Mouse (Mus musculus) embryonic stem cell, embryonic (primary cell): Measurements from ENCODE around the gene Pex26.

Experiments
- CTCF ChIA-PET, 4 experiments: fragments of 300-600 bp in 2 of 4; fragments of 350-600 bp in 2 of 4; sonication (Branson Sonifier 250); formaldehyde crosslinking; loops; one replicate each; lab custom pipeline; 2022; ENCODE audit warnings: inconsistent platforms in 2 of 4; lab: Charles Lee
- POLR2A ChIA-PET, 4 experiments: fragments of 300-600 bp in 2 of 4; fragments of 350-600 bp in 2 of 4; sonication (Branson Sonifier 250); formaldehyde crosslinking; loops; one replicate each; lab custom pipeline; 2022; ENCODE audit warnings: antibody characterized with exemption in 4 of 4, inconsistent platforms in 1 of 4; lab: Charles Lee

The Pex26 gene

DNA sequence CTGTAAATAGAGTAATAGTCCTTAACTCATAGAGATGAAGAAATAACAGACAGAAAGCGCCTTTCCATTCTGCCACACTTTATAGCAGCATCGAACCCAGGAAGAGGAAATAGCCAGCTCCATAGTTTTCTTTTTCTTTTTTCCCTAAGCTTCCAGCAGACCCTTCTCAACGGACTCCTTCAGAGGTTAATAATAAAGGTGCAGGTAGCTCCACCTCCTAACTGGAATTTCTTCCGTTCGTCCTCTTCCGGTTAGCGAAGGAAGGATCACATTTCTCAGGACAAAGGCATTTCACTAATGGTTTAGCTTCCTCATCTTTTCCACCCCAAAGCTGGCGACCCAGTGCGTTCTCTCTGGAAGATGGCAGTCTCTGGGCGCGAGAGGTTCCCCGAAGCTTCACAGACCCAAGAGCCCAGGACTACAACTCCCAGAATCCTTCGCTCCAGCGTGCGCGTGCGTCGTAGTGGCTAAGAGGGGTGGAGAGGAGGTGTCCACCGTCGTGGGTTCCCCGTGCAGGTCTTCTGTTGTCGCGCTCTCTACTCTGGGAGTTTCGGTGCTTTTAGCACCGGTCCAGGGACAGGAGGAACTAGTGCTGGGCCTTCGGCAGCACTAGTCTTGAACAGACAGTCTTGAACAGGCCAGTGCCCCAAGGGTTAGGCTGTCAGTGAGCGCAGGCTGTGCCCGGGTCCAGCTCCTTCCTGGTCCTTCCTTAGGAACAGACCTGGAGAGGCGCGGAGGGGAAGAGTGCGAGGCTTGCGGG is at the start of gene Pex26:
Pex26 (plus strand) TSS at position 254 of the 760 bp plus-strand sequence.
- ChIA-PET CTCF (interaction anchor here (0.5 to 2.9 kb wide), 24 partner anchors 10 to 580 kb away, joined by 3 to 32 read pairs (median 4); partner anchors contain the start of genes Atp6v1e1 (in 1 of the 4) and Mical3 (in 1 of the 4)), POLR2A (interaction anchor here in 3 of 4 experiments (0.6 to 3.1 kb wide), 27 partner anchors 10 to 361 kb away, joined by 3 to 39 read pairs (median 4); partner anchors contain the start of genes Atp6v1e1 (in 1 of the 3), Bid (in 1 of the 3) and Tuba8 (in 1 of the 3))

DNA sequence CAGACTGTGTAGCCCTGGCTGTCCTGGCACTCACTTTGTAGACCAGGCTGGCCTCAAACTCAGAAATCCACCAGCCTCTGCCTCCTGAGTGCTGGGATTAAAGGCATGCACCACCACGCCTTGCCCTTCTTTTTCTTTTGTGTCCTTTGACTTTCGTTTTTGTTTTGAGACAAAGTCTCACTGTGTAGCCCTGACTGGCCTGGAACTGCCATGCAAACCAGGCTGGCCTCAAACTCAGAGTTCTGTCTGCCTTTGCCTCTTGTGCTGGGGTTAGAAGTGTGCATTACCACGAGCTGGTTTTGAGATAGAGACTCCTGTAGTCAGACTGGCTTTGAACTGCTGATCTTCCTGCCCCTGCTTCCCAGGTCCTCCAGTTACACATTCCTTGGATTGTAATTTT is 49.2 kb upstream of the Pex26 start:
- ChIA-PET CTCF (interaction anchor here in 1 of 4 experiments (0.5 kb wide), 1 partner anchor 1423 kb away, joined by 4 read pairs; no protein-coding TSS in a partner anchor), POLR2A (interaction anchor here in 2 of 4 experiments (1.0 to 1.5 kb wide), 4 partner anchors 24 to 112 kb away, joined by 3 to 4 read pairs (median 4); no protein-coding TSS in a partner anchor)

DNA sequence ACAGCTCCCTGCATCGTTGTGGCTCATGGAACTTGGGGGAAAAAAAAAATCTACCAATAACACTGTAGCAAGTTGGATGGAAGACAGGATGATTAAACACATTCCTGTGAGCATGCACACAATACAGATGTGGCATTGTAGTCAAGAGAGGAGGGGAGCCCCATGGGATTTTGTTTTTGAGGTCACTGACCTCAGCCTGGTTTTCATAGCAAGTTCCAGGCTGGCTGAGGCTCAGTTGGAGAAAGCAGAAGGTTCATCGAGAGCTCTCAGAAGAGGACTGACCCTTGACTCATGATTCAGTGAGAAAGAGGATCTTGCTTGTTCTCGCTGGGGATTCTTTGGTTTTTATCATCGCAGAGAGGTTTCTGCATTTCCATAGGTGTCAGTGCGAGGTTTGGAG is 48.6 kb upstream of the Pex26 start:
- ChIA-PET POLR2A (interaction anchor here in 2 of 4 experiments (1.0 to 3.2 kb wide), 5 partner anchors 24 to 113 kb away, joined by 3 to 8 read pairs (median 4); no protein-coding TSS in a partner anchor), CTCF (no interaction called here)

DNA sequence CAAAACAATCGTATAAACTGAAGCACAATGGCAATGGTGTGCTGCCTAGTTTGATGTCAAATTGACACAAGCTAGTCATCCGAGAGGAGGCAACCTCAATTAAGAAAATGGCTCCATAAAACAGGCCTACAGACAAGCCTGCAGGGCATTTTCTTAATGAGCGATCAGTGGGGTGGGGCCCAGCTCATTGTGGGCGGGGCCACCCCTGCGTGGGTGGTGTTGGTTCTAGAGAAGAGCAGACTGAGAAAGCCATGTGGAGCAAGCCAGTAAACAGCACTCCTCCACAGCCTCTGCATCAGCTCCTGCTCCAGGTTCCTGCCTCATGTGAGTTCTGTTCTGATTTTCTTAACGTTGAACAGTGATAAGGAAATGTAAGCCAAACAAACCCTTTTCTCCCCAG is 46.2 kb upstream of the Pex26 start:
- ChIA-PET POLR2A (interaction anchor here in 2 of 4 experiments (0.8 to 3.2 kb wide), 12 partner anchors 10 to 231 kb away, joined by 3 to 10 read pairs (median 3); no protein-coding TSS in a partner anchor), CTCF (interaction anchor here in 2 of 4 experiments (0.6 to 1.0 kb wide), 5 partner anchors 14 to 1366 kb away, joined by 3 read pairs; no protein-coding TSS in a partner anchor)

DNA sequence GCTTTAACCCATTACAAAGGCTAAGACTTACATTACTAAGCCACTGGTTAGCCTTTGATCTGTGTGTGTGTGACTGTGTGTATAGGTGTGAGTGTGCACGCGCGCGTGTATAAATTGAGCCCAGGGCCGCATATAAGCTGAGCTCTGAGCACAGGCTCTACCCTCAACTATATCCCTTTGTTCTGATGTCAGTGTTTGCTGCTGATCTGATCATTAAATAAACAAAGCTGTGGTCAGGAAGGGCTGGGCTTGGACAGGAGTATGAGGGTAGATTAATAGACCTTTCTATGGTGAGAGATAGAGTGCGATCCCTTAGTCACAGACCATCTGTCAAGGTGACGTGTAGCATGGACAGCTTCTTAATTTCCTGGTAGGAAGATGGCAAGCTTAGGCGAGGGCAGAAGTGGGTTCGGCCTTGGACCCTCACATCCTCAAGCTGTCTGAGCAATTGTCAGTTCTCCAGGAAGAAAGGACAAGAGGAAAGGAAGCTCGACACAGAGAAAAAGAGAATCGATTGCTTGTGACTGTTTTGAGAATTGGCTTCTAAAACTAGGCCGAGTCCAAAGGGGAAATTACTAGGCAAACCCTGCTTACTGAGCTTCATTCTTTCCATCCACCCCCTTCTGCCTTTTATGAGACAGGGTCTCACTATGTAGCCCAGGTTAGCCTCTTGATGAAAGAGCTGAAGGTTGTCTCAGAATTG is 45.0 kb upstream of the Pex26 start:
- POLR2A ChIA-PET, result interaction anchor here in 2 of 4 experiments (0.6 to 2.0 kb wide), 6 partner anchors 8 to 218 kb away, joined by 3 to 5 read pairs (median 4); no protein-coding TSS in a partner anchor
- CTCF ChIA-PET, result interaction anchor here (0.6 to 4.3 kb wide), 7 partner anchors 8 to 644 kb away, joined by 3 to 29 read pairs (median 5); partner anchors contain the start of gene Mical3 (in 2 of the 4)

DNA sequence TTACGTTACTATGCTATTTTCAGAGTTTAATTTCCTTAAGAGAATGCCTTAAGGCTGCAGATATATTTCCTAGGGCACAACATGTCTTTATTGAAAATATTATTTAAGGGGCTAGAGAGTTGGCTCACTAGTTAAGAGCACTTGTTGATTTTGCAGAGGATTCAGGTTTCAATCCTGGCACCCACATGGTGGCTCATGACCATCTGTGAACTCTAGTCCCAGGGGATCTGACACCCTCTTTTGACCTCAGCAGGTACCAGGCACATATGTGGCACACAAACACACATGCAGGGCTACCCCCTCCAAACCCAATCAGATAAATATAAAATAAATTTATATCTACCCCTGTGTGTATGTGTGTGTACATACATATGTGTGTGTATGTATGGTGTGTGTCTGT is 44.2 kb upstream of the Pex26 start:
- ChIA-PET CTCF (interaction anchor here in 3 of 4 experiments (0.5 to 4.3 kb wide), 7 partner anchors 9 to 135 kb away, joined by 3 to 29 read pairs (median 3); partner anchors contain the start of gene Mical3 (in 2 of the 3)), POLR2A (interaction anchor here in 2 of 4 experiments (0.7 to 1.6 kb wide), 3 partner anchors 9 to 219 kb away, joined by 3 to 4 read pairs (median 4); no protein-coding TSS in a partner anchor)

DNA sequence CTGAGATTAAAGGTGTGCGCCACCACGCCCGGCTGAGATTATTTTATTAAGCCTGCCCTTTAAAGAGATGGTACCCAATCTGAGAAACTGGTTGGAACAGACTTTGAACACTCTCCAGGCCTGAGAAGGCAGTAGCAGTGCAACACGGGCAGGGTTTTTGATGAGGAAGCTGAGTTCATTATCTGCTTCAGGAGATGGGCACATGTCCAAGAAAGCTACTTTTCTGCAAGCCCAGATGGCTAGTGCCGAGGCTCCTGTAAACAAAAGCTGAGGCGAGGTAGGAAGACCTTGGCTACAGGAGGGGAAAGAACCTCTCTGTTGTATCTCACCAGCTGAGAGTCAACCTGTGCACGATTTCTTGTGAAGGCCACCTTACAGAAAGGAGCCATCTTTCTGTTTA is 41.2 kb upstream of the Pex26 start:
- POLR2A ChIA-PET, result interaction anchor here in 2 of 4 experiments (1.0 to 3.0 kb wide), 12 partner anchors 8 to 250 kb away, joined by 3 to 16 read pairs (median 4); partner anchors contain the start of gene Mical3 (in 2 of the 2)
- CTCF ChIA-PET, result interaction anchor here in 2 of 4 experiments (0.7 to 1.6 kb wide), 5 partner anchors 7 to 163 kb away, joined by 3 to 6 read pairs (median 3); partner anchors contain the start of gene Mical3 (in 1 of the 2)

DNA sequence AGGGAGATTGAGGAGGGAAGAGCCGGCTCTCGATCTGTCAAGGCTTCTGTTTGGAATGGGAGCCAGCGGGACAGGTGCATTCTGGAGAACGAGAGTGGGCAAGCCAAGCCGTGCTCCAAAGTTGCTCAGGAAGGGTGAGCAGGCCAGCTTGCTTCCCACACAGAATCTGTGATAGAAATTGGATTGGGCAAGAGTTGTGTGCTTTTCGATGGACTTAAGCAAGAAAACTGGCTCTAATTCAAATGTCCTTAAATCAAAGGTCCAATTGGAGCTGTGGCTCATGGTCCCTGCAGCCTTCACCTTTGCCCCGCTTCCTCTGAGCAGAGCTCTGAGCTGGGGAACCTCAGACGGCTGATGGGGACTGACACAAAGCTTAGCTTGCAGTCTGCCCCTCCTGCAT is 40.0 kb upstream of the Pex26 start:
- ChIA-PET CTCF (interaction anchor here in 1 of 4 experiments (1.1 kb wide), 2 partner anchors 13 to 40 kb away, joined by 3 read pairs; partner anchors contain the start of genes Mical3 and Pex26), POLR2A (interaction anchor here in 2 of 4 experiments (0.7 to 2.2 kb wide), 7 partner anchors 13 to 252 kb away, joined by 3 to 7 read pairs (median 3); partner anchors contain the start of gene Mical3 (in 2 of the 2))

DNA sequence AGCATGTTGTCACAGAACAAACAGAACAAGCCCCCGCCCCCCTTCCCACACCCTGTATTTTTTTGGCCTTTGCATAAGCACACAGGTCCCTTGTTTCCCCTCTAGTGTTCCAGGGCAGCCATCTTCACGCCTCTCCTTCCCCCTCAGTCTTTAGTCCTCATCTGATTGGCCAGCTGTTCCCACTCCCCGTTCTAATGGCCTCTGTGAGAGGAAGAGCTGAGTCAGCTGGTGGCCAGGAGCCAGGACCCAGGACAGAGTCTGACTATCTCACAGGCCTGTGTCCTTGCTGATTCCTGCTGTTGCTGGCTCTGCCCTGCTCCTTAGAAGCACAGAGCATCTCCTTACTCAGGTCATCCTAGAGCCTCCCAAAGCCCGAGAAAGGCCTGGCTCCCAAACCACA is 39.4 kb upstream of the Pex26 start:
- POLR2A ChIA-PET, result interaction anchor here in 1 of 4 experiments (0.9 to 1.3 kb wide), 2 partner anchors 18 to 23 kb away, joined by 3 read pairs; no protein-coding TSS in a partner anchor

DNA sequence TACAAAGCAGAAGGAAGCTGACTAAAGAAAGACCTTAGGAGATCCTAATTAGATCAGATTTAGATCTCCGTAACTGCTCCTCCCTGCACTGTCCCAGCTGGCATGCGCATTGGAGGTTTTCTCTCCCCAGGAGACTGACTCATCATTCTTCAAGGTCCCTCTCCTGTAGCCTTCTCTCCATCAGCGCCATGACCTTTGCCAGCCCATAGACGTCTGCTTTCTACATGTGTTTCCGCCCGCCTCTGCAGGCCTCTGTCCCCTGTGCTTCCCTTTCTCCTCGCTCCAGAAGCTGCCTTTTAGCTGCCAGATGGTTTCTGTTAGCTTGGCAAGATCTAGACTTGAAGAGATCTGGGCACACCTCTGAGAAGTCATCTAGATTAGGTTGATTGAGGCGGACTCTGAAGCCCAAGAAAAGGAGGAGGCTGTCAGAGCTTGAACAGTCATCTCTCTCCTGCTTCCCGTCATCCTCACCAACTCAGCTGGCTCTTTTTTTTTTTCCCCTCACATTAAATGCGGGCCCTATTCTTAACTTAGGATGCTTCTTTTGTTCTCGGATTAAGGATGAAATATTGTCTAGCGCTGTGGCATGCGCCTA is 38.4 kb upstream of the Pex26 start:
- CTCF ChIA-PET, result interaction anchor here in 1 of 4 experiments (0.6 to 1.3 kb wide), 3 partner anchors 15 to 230 kb away, joined by 3 to 5 read pairs (median 3); partner anchors contain the start of gene Mical3
- POLR2A ChIA-PET, result interaction anchor here in 2 of 4 experiments (0.6 to 1.2 kb wide), 5 partner anchors 9 to 1645 kb away, joined by 3 to 4 read pairs (median 3); partner anchors contain the start of gene Mical3 (in 1 of the 2)

More for the DNA sequence above, 39.4 kb upstream of the Pex26 start:
- CTCF ChIA-PET, result interaction anchor here in 1 of 4 experiments (0.6 to 1.1 kb wide), 3 partner anchors 14 to 40 kb away, joined by 3 read pairs; partner anchors contain the start of genes Mical3 and Pex26

DNA sequence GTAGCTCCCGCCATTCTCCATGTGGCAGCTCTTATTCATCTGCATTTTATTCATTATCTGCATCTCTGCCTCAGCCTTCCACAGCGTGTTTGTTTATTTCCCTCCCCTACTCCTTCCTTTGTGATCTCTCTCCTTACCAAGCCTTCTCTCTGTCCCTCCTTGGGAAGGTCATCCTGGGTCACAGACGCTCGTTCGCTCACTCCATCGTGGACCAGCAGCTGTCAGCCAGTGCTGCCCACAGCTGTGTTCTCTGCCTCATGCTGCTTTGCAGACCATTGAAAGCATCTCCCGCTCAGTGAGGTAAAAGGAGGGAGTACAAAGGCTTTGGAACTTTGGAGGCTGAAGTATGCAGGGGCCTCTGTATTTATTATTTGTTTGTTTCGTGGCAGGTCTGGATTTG is 37.6 kb upstream of the Pex26 start:
- ChIA-PET POLR2A (interaction anchor here in 2 of 4 experiments (1.0 to 1.2 kb wide), 4 partner anchors 9 to 22 kb away, joined by 3 to 4 read pairs (median 4); partner anchors contain the start of gene Mical3 (in 1 of the 2)), CTCF (interaction anchor here in 1 of 4 experiments (1.3 kb wide), 1 partner anchor 15 kb away, joined by 5 read pairs; the partner anchor contains the start of gene Mical3)

DNA sequence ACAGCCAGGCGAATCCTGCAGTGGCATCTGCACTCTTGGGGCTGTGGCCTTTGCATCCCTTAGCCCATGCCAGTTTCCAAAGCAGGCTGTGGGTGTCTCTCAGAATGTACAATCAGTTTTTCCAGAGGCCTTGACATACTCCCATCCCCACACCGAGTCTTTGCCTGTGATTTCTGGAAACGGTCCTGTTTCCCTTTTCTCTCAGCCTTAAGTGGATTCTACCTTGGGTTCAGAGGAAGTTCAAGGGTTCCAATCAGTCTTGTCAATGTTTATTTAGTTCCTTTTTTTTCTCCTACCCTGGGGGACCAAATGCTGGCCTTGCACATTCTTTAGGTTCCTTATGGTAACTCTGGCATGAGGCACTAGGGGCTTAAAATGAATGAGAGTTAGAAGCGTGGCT is 36.7 kb upstream of the Pex26 start:
- ChIA-PET POLR2A (interaction anchor here in 1 of 4 experiments (1.1 kb wide), 1 partner anchor 8 kb away, joined by 4 read pairs; no protein-coding TSS in a partner anchor), CTCF (interaction anchor here in 1 of 4 experiments (0.6 kb wide), 1 partner anchor 752 kb away, joined by 18 read pairs; no protein-coding TSS in a partner anchor)

DNA sequence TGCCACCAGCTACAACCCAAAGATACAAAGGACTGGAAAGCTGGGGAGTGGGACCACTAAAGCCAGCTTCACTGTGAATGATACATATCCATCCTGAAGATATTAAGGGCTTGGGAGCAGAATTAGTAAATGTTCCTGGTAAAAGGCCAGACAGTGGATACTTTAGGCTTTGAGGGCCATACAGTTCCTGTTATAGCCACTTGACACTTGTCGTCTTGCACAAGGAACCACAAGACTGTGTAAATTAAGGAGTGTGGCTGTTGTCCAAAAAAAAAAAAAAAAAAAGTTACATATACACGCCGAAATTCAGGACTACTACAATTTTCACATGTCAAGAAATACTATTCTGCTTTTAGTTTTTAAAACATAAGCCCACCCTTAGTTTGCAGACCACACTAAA is 35.1 kb upstream of the Pex26 start:
- CTCF ChIA-PET, result interaction anchor here in 2 of 4 experiments (0.6 kb wide), 2 partner anchors 151 to 169 kb away, joined by 3 to 6 read pairs; no protein-coding TSS in a partner anchor
- POLR2A ChIA-PET, result interaction anchor here (0.6 to 3.1 kb wide), 8 partner anchors 7 to 602 kb away, joined by 3 to 16 read pairs (median 4); partner anchors contain the start of gene Pex26 (in 1 of the 4)

DNA sequence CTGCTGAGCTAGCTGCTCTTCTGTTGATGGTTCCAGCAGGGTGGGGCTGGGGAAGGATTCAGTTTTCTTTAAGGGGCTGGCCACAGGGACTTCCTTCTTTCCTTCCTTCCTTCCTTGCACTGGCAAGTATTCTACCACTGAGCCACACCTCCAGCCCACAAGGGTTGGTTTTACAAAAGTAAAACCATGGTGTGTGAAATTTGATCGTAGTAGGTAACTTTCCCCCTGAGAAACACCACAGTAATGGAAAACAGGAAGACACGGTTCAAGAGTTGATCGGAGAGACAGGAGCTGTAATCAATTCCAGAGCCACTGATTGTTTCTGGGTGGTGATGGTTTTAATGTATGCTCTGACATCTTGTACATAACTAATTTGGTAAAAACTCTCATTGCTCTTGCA is 34.0 kb upstream of the Pex26 start:
- ChIA-PET POLR2A (interaction anchor here in 2 of 4 experiments (0.7 to 3.1 kb wide), 4 partner anchors 8 to 19 kb away, joined by 3 to 16 read pairs (median 4); no protein-coding TSS in a partner anchor), CTCF (interaction anchor here (0.6 to 1.5 kb wide), 7 partner anchors 8 to 611 kb away, joined by 3 to 7 read pairs (median 4); no protein-coding TSS in a partner anchor)

DNA sequence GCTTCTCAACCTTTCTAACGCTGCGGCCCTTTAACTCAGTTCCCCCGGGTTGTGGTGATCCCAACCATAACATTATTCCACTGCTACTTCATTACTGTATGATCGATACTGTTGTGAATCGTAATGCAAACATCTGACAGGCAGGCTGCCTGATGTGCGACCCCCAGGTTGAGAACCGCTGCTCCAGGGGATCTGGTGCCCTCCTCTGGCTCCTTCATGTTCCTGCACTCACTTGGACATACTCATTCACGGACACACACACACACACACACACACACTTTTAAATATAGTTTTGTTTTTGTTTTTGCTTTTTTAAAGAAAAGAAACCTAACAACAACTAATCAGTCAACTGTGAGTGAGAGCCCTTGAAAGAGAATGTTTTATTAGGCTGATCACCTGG is 33.3 kb upstream of the Pex26 start:
- ChIA-PET CTCF (interaction anchor here in 3 of 4 experiments (0.6 to 1.5 kb wide), 5 partner anchors 9 to 360 kb away, joined by 3 to 7 read pairs (median 4); no protein-coding TSS in a partner anchor), POLR2A (interaction anchor here in 2 of 4 experiments (0.7 to 3.1 kb wide), 4 partner anchors 9 to 19 kb away, joined by 3 to 16 read pairs (median 4); no protein-coding TSS in a partner anchor)

DNA sequence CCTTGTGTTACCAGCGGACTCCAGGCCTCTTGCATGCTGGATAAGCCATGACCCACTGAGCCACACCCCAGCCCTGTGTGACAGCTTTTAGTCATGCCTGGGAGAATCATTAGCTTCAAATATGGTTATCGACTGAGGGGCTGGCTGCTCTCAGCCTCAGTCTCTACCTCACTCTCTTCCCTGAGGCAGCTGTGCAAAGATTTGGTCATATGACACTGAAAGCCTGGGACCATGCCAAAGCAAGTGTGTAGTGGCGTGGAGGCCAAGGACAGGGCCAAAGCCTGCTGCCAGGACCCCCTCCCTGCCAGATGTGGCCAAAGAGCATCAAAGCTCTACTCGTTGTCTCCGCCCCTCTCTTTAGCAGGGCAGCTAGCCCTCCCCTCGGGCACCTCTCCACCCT is 31.7 kb upstream of the Pex26 start:
- CTCF ChIA-PET, result interaction anchor here in 3 of 4 experiments (0.8 to 1.7 kb wide), 4 partner anchors 10 to 16 kb away, joined by 3 read pairs; no protein-coding TSS in a partner anchor
- POLR2A ChIA-PET, result interaction anchor here in 3 of 4 experiments (0.7 to 2.2 kb wide), 7 partner anchors 10 to 22 kb away, joined by 3 to 9 read pairs (median 4); partner anchors contain the start of gene Mical3 (in 1 of the 3)
